Mouse (Mus musculus): ENCODE measurements around the gene Ankrd28.

GRCm38 (mm10) chr14:31870436-31870835, 40.0 kb upstream of the Ankrd28 start:
- TF ChIP-seq CTCF (IDR thresholded peaks at IDR 0.05; ENCODE audit: low read depth): no peak
- TF ChIP-seq EP300 (optimal IDR thresholded peaks at IDR 0.05): no peak
